In genomic region chr7:45053117-45053930, GRCm38 (mm10) we compare ENCODE assay signal across 8 mouse cellular contexts. TPM values are rescaled to one million over a fixed set of nuclear protein-coding genes. Genes with fewer than 3 reads are reported as not detected.
DNase-seq lines count a peak whose midpoint lies in the region; ATAC-seq and TF ChIP-seq lines count a peak whose summit lies in the region.

No protein-coding gene starts in this region.

- WGBS in hindbrain, embryonic 14.5 days, result under 1% methylated on average over 27 of the region's 59 CpGs
- WGBS in macrophage (ENCODE audit: missing documents), result under 1% methylated on average over 31 of the region's 59 CpGs

- TF ChIP-seq CTCF in left cerebral cortex, adult 2 months (IDR thresholded peaks at IDR 0.05), result no peak

- H3K79me2 ChIP-seq in macrophage (ENCODE audit: inconsistent target), result peaks cover 46% of the 10 kb centered on the region

- peaks cover 18% of the 10 kb centered on the region for H3K4me1 ChIP-seq in hindbrain, embryonic 14.5 days (replicated peaks; ENCODE audit: control insufficient read depth, insufficient read depth, low read length)

- H3K27ac ChIP-seq in hindbrain, embryonic 14.5 days, result peak overlapping the region; percentile 100
- H3K27ac ChIP-seq in left cerebral cortex, adult 2 months, result peak overlapping the region; percentile 99
- peak overlapping the region; percentile 93 for H3K27ac ChIP-seq in macrophage

- H3K9me3 ChIP-seq in hindbrain, embryonic 14.5 days (ENCODE audit: control insufficient read depth, low read length), result no peaks in the 10 kb centered on the region

- H3K36me3 ChIP-seq in hindbrain, embryonic 14.5 days (replicated peaks; ENCODE audit: control insufficient read depth, insufficient read depth), result peaks cover 19% of the 10 kb centered on the region
- peaks cover 7% of the 10 kb centered on the region; the same call in 1 of the 2 replicates for H3K36me3 ChIP-seq in macrophage (ENCODE audit: inconsistent target)

- intact Hi-C loops in left cerebral cortex, adult 2 months (cut with DNase I), result loop anchor here (2.0 kb wide), 1 partner anchor 37 kb away; the partner anchor contains the start of genes Rras and Scaf1

- H3K4me2 ChIP-seq in hindbrain, embryonic 14.5 days (replicated peaks), result peak overlapping the region; percentile 99

- peak overlapping the region; percentile 59 for H3K4me3 ChIP-seq in hindbrain, embryonic 14.5 days (replicated peaks; ENCODE audit: low read length)
- H3K4me3 ChIP-seq in left cerebral cortex, adult 2 months, result peak overlapping the region; percentile 87
- peak overlapping the region; percentile 88 for H3K4me3 ChIP-seq in macrophage (ENCODE audit: inconsistent target)

- peak overlapping the region; percentile 91 for H3K9ac ChIP-seq in hindbrain, embryonic 14.5 days

- no peaks in the 10 kb centered on the region for H3K27me3 ChIP-seq in hindbrain, embryonic 14.5 days (ENCODE audit: control insufficient read depth, insufficient read depth, low read length)

- peak; percentile 55 for ATAC-seq in hindbrain, embryonic 14.5 days (ENCODE audit: low FRiP score)

- DNase-seq in Muller cell, postnatal 12 days (ENCODE audit: inconsistent ontology term), result peak; percentile 93
- DNase-seq in cerebellum, adult 8-10 months, result peak; percentile 82
- peak; percentile 46 to 49 for DNase-seq in frontal cortex, postnatal 25 days (ENCODE audit: low spot score in 2 of 2)
- peak; percentile 79 for DNase-seq in hindbrain, embryonic 14.5 days (ENCODE audit: low spot score)
- DNase-seq in left cerebral cortex, adult 2 months (ENCODE audit: extremely low spot score in 1 of 2, low spot score in 2 of 2), result peak; percentile 67 to 72
- DNase-seq in retina, postnatal 7 days (ENCODE audit: low read depth, low spot score), result peak; percentile 71
- peak; percentile 83 for DNase-seq in thymus, postnatal 4 days

RNA-seq across cellular contexts. Expression of gene Prr12, which starts 0.6 kb away (rescaled TPM):
- polyA plus RNA-seq in hindbrain, embryonic 14.5 days (2014; fragmentation: Nextera tagmentation; extraction: Ambion mirVana), result 16.5 and 16.8 TPM in 2 replicates
- total RNA-seq in left cerebral cortex, adult 2 months (2021), result 10 to 100 TPM; 70.0 to 73.4 TPM
- total RNA-seq in macrophage (2018; cell fraction: chromatin; rRNA removed), result 10 to 100 TPM in 19 of 26 experiments, 1 to 10 TPM in 7; 1.9 to 50.5 (median 23.9) TPM
- total RNA-seq in macrophage (2018; cell fraction: cytosol; rRNA removed), result 10 to 100 TPM in 25 of 26 experiments, 1 to 10 TPM in 1; 6.0 to 41.7 (median 31.2) TPM
- 10 to 100 TPM in 23 of 26 experiments, 1 to 10 TPM in 3; 7.2 to 48.0 (median 28.5) TPM for total RNA-seq in macrophage (2018; cell fraction: nucleus; rRNA removed)
- 15.5 to 17.7 TPM (median 17.1 TPM) in 3 replicates for polyA plus RNA-seq in macrophage (2018)

RNA-seq across cellular contexts. Expression of gene Nosip, which starts 8.9 kb away (rescaled TPM):
- polyA plus RNA-seq in hindbrain, embryonic 14.5 days (2014; fragmentation: Nextera tagmentation; extraction: Ambion mirVana), result 57.9 and 62.1 TPM in 2 replicates
- 10 to 100 TPM; 53.6 to 55.6 TPM for total RNA-seq in left cerebral cortex, adult 2 months (2021)
- 10 to 100 TPM in 24 of 26 experiments, 1 to 10 TPM in 2; 8.2 to 90.2 (median 41.6) TPM for total RNA-seq in macrophage (2018; cell fraction: chromatin; rRNA removed)
- total RNA-seq in macrophage (2018; cell fraction: cytosol; rRNA removed), result 10 to 100 TPM; 28.7 to 66.0 (median 56.2) TPM
- 10 to 100 TPM in 25 of 26 experiments, 1 to 10 TPM in 1; 9.9 to 57.6 (median 28.2) TPM for total RNA-seq in macrophage (2018; cell fraction: nucleus; rRNA removed)
- 40.1 to 50.7 TPM (median 45.7 TPM) in 3 replicates for polyA plus RNA-seq in macrophage (2018)

RNA-seq across cellular contexts. Expression of gene Prrg2, which starts 9.2 kb away (rescaled TPM):
- 12.8 and 13.9 TPM in 2 replicates for polyA plus RNA-seq in hindbrain, embryonic 14.5 days (2014; fragmentation: Nextera tagmentation; extraction: Ambion mirVana)
- total RNA-seq in left cerebral cortex, adult 2 months (2021), result 10 to 100 TPM in 1 of 2 experiments, 1 to 10 TPM in 1; 9.0 to 10.4 TPM
- total RNA-seq in macrophage (2018; cell fraction: chromatin; rRNA removed), result 10 to 100 TPM; 14.8 to 59.6 (median 39.2) TPM
- 10 to 100 TPM; 22.0 to 50.5 (median 33.5) TPM for total RNA-seq in macrophage (2018; cell fraction: cytosol; rRNA removed)
- 10 to 100 TPM; 16.0 to 74.9 (median 54.3) TPM for total RNA-seq in macrophage (2018; cell fraction: nucleus; rRNA removed)
- polyA plus RNA-seq in macrophage (2018), result 19.0 to 31.7 TPM (median 28.6 TPM) in 3 replicates

RNA-seq across cellular contexts. Expression of gene Rras, which starts 35.6 kb away (rescaled TPM):
- polyA plus RNA-seq in hindbrain, embryonic 14.5 days (2014; fragmentation: Nextera tagmentation; extraction: Ambion mirVana), result 14.2 and 15.2 TPM in 2 replicates
- 10 to 100 TPM; 11.8 to 12.2 TPM for total RNA-seq in left cerebral cortex, adult 2 months (2021)
- 10 to 100 TPM in 3 of 26 experiments, 1 to 10 TPM in 23; 1.9 to 15.2 (median 5.3) TPM for total RNA-seq in macrophage (2018; cell fraction: chromatin; rRNA removed)
- total RNA-seq in macrophage (2018; cell fraction: cytosol; rRNA removed), result 10 to 100 TPM; 32.0 to 64.9 (median 52.1) TPM
- total RNA-seq in macrophage (2018; cell fraction: nucleus; rRNA removed), result 10 to 100 TPM in 24 of 26 experiments, 1 to 10 TPM in 2; 7.1 to 46.1 (median 22.2) TPM
- 23.5 to 51.8 TPM (median 29.9 TPM) in 3 replicates for polyA plus RNA-seq in macrophage (2018)

RNA-seq across cellular contexts. Expression of gene Scaf1, which starts 37.2 kb away (rescaled TPM):
- 59.7 and 61.9 TPM in 2 replicates for polyA plus RNA-seq in hindbrain, embryonic 14.5 days (2014; fragmentation: Nextera tagmentation; extraction: Ambion mirVana)
- total RNA-seq in left cerebral cortex, adult 2 months (2021), result 100 to 1,000 TPM; 170 to 181 TPM
- 100 to 1,000 TPM in 17 of 26 experiments, 10 to 100 TPM in 9; 58.1 to 193 (median 118) TPM for total RNA-seq in macrophage (2018; cell fraction: chromatin; rRNA removed)
- 10 to 100 TPM; 33.8 to 57.6 (median 44.3) TPM for total RNA-seq in macrophage (2018; cell fraction: cytosol; rRNA removed)
- total RNA-seq in macrophage (2018; cell fraction: nucleus; rRNA removed), result 100 to 1,000 TPM in 3 of 26 experiments, 10 to 100 TPM in 23; 54.8 to 113 (median 75.3) TPM
- polyA plus RNA-seq in macrophage (2018), result 32.6 to 36.9 TPM (median 32.9 TPM) in 3 replicates

Comparison
In these comparisons a context has a peak if more than half of its experiments do, and no peak if none do; other contexts are left out.
1. Peak in every context shown above with its lines: DNase-seq, ATAC-seq, H3K4me3 ChIP-seq and H3K27ac ChIP-seq.